8 mouse cellular contexts compared by ENCODE assay signal in genomic region chr13:51756563-51756962, GRCm38 (mm10). TPM values are rescaled to one million over a fixed set of nuclear protein-coding genes. Genes with fewer than 3 reads are reported as not detected.
DNase-seq lines count a peak whose midpoint lies in the region; ATAC-seq and TF ChIP-seq lines count a peak whose summit lies in the region.

No protein-coding gene starts in this region.

- H3ac ChIP-seq in C2C12 (ENCODE audit: control insufficient read depth, insufficient read length, low read depth): peak overlapping the region; percentile 6

- no peaks in the 10 kb centered on the region for H3K36me3 ChIP-seq in C2C12 (ENCODE audit: control insufficient read depth, insufficient read depth)

- H3K27me3 ChIP-seq in C2C12 (ENCODE audit: control insufficient read depth, insufficient read depth, insufficient read length): no peaks in the 10 kb centered on the region

- H3K79me2 ChIP-seq in C2C12 (ENCODE audit: control insufficient read depth, insufficient read depth): no peaks in the 10 kb centered on the region

- peak; percentile 91 for ATAC-seq in granulocyte monocyte progenitor cell, adult 5-6 weeks (replicated peaks; ENCODE audit: poor library complexity, severe bottlenecking)

- no peaks in the 10 kb centered on the region for H3K79me3 ChIP-seq in C2C12 (ENCODE audit: low read depth)

- TF ChIP-seq CTCF in C2C12 (IDR thresholded peaks at IDR 0.05; ENCODE audit: control insufficient read depth, insufficient read depth, insufficient read length): no peak

- peak; percentile 34 for DNase-seq in embryo, embryonic 10.5 days (ENCODE audit: low spot score)
- no peak for DNase-seq in embryo, embryonic 11 days
- peak; percentile 61 to 70 for DNase-seq in lung, postnatal 4 days
- DNase-seq in frontal cortex, postnatal 36 days (ENCODE audit: low spot score in 2 of 2): no peak
- no peak for DNase-seq in cerebellum, adult 9-11 months
- DNase-seq in adrenal gland, adult (ENCODE audit: inconsistent age in 2 of 2, low spot score in 1 of 2): no peak

- no peak overlapping the region for H3K4me3 ChIP-seq in C2C12 (ENCODE audit: insufficient read depth, poor library complexity, severe bottlenecking)

TF ChIP-seq in C2C12, 6 proteins besides CTCF, POLR2A, EP300 and RAD21:
- no peak for TF ChIP-seq CEBPB (IDR thresholded peaks at IDR 0.05; ENCODE audit: low read depth)
- no peak for TF ChIP-seq USF1 (IDR thresholded peaks at IDR 0.05; ENCODE audit: low read depth)
- no peak for TF ChIP-seq MYOG (IDR thresholded peaks at IDR 0.05; ENCODE audit: control insufficient read depth, extremely low read depth, insufficient read length)
- TF ChIP-seq FOSL1 (IDR thresholded peaks at IDR 0.05; ENCODE audit: insufficient read depth, low read length, poor library complexity, severe bottlenecking): no peak
- TF ChIP-seq MAX (IDR thresholded peaks at IDR 0.05): no peak
- no peak for TF ChIP-seq MYOD1 (IDR thresholded peaks at IDR 0.05; ENCODE audit: control insufficient read depth, insufficient read length, low read depth)

RNA-seq across cellular contexts. Expression of gene Sema4d, which starts 37.0 kb away (rescaled TPM):
- 0.20 TPM for polyA plus RNA-seq in C2C12 (2012; fragmentation: generic; extraction: Trizol)
- 31.5 and 32.8 TPM in 2 replicates for total RNA-seq in granulocyte monocyte progenitor cell, adult 5-6 weeks (2014; fragmentation: Nextera tagmentation)
- total RNA-seq in granulocyte monocyte progenitor cell, adult 5-6 weeks (2017): 8.3 and 9.9 TPM in 2 replicates

Comparison
In these comparisons a context has a peak if more than half of its experiments do, and no peak if none do; other contexts are left out.
1. DNase-seq: peak in embryo, embryonic 10.5 days (single experiment) and lung, postnatal 4 days (2 of 2); none in embryo, embryonic 11 days (single experiment), frontal cortex, postnatal 36 days (0 of 2), cerebellum, adult 9-11 months (single experiment) and adrenal gland, adult (0 of 2).